ENCODE assay signal across 8 mouse cellular contexts in genomic region chr15:89197056-89197455, GRCm38 (mm10). TPM values are rescaled to one million over a fixed set of nuclear protein-coding genes. Genes with fewer than 3 reads are reported as not detected.
DNase-seq lines count a peak whose midpoint lies in the region; ATAC-seq and TF ChIP-seq lines count a peak whose summit lies in the region.

No protein-coding gene starts in this region.

- H3K27ac ChIP-seq in spleen, adult 2 months (ENCODE audit: insufficient read depth, low read length), result peak overlapping the region; percentile 50; the same call in 1 of the 2 replicates
- peak overlapping the region; percentile 79 for H3K27ac ChIP-seq in limb, embryonic 14.5 days (replicated peaks; ENCODE audit: low read depth, low read length)
- peak overlapping the region; percentile 99 for H3K27ac ChIP-seq in stomach, postnatal 0 days (replicated peaks)

- H3K4me1 ChIP-seq in spleen, adult 2 months (ENCODE audit: control insufficient read depth, insufficient read depth, insufficient read length), result peaks cover 7% of the 10 kb centered on the region; the same call in 1 of the 2 replicates
- H3K4me1 ChIP-seq in limb, embryonic 14.5 days (ENCODE audit: control insufficient read depth, insufficient read depth, low read length), result peaks cover 16% of the 10 kb centered on the region
- H3K4me1 ChIP-seq in stomach, postnatal 0 days (replicated peaks; ENCODE audit: control insufficient read depth, insufficient read depth), result 0 out of 2 replicates have a peak, but pooled peaks cover 6% of the 10 kb centered on the region

- peak overlapping the region; percentile 70 for H3K4me2 ChIP-seq in limb, embryonic 14.5 days (replicated peaks; ENCODE audit: low read depth, low read length, severe bottlenecking)
- peak overlapping the region; percentile 68 for H3K4me2 ChIP-seq in stomach, postnatal 0 days (replicated peaks; ENCODE audit: low read depth)

- no peaks in the 10 kb centered on the region for H3K36me3 ChIP-seq in spleen, adult 2 months (ENCODE audit: control insufficient read depth, insufficient read depth, low read length)
- no peaks in the 10 kb centered on the region for H3K36me3 ChIP-seq in limb, embryonic 14.5 days (ENCODE audit: control insufficient read depth, insufficient read depth, low read length)
- H3K36me3 ChIP-seq in stomach, postnatal 0 days (ENCODE audit: control insufficient read depth, insufficient read depth, low read length), result no peaks in the 10 kb centered on the region

- ATAC-seq in limb, embryonic 14.5 days (ENCODE audit: low FRiP score, low read depth), result no peak
- no peak for ATAC-seq in stomach, postnatal 0 days (ENCODE audit: low FRiP score, low TSS enrichment)

- no peak for TF ChIP-seq EP300 in stomach, postnatal 0 days (optimal IDR thresholded peaks at IDR 0.05)

- WGBS in spleen, adult 2 months, result 78% methylated on average over 15 of the region's 15 CpGs
- WGBS in limb, embryonic 14.5 days, result 72% methylated on average over 15 of the region's 15 CpGs
- WGBS in stomach, postnatal 0 days, result 65% methylated on average over 15 of the region's 15 CpGs

- no peak for TF ChIP-seq POLR2A in spleen, adult 2 months (IDR thresholded peaks at IDR 0.05; ENCODE audit: low read depth, low read length)
- TF ChIP-seq POLR2A in limb, embryonic 14.5 days (IDR thresholded peaks at IDR 0.05; ENCODE audit: borderline replicate concordance, extremely low read depth, insufficient read depth, insufficient read length), result no peak

- peak overlapping the region; percentile 48; the same call in 1 of the 2 replicates for H3K4me3 ChIP-seq in spleen, adult 2 months (ENCODE audit: extremely low read depth, insufficient read depth, insufficient read length)
- peak overlapping the region; percentile 88 for H3K4me3 ChIP-seq in limb, embryonic 14.5 days (replicated peaks; ENCODE audit: low read length)
- peak overlapping the region; percentile 95 for H3K4me3 ChIP-seq in stomach, postnatal 0 days (ENCODE audit: low read depth, low read length)

- no peaks in the 10 kb centered on the region for H3K9me3 ChIP-seq in limb, embryonic 14.5 days (ENCODE audit: control insufficient read depth, low read length)
- no peaks in the 10 kb centered on the region for H3K9me3 ChIP-seq in stomach, postnatal 0 days (ENCODE audit: control insufficient read depth, low read length)

- H3K9ac ChIP-seq in limb, embryonic 14.5 days (ENCODE audit: low read depth, low read length, severe bottlenecking), result peak overlapping the region; percentile 98
- H3K9ac ChIP-seq in stomach, postnatal 0 days (ENCODE audit: low read length), result peak overlapping the region; percentile 92; the same call in 1 of the 2 replicates

- no peak for TF ChIP-seq CTCF in spleen, adult 2 months (IDR thresholded peaks at IDR 0.05; ENCODE audit: extremely low read depth, insufficient read depth, insufficient read length, insufficient replicate concordance)
- no peak for TF ChIP-seq CTCF in stomach, postnatal 0 days (IDR thresholded peaks at IDR 0.05; ENCODE audit: low read depth)

- peak; percentile 35 to 38 for DNase-seq in cerebellum, postnatal 14 days
- DNase-seq in cerebellum, adult 11 months, result no peak
- DNase-seq in spleen, adult 2 months (ENCODE audit: low read depth in 1 of 2, low spot score in 2 of 2), result no peak
- DNase-seq in spleen, postnatal 14 days (ENCODE audit: low spot score in 2 of 2), result no peak
- no peak for DNase-seq in limb, embryonic 14.5 days (ENCODE audit: low spot score)
- no peak for DNase-seq in stomach, postnatal 0 days (ENCODE audit: low spot score)
- DNase-seq in right cerebral cortex, postnatal 25 days, result no peak
- DNase-seq in spleen, postnatal 10 days (ENCODE audit: low spot score in 2 of 2), result no peak

- no peaks in the 10 kb centered on the region for H3K27me3 ChIP-seq in spleen, adult 2 months (ENCODE audit: control insufficient read depth, insufficient read depth, low read length)
- no peaks in the 10 kb centered on the region for H3K27me3 ChIP-seq in limb, embryonic 14.5 days (ENCODE audit: control insufficient read depth, insufficient read depth, low read length)
- H3K27me3 ChIP-seq in stomach, postnatal 0 days (ENCODE audit: control insufficient read depth, insufficient read depth, low read length), result no peaks in the 10 kb centered on the region

RNA-seq across cellular contexts. Expression of gene Dennd6b, which starts 0.8 kb away (rescaled TPM):
- polyA plus RNA-seq in spleen, adult 2 months (2012; rRNA removed), result 25.2 and 30.8 TPM in 2 replicates
- 39.2 and 53.6 TPM in 2 replicates for polyA plus RNA-seq in limb, embryonic 14.5 days (2012; rRNA removed)
- 12.7 and 14.0 TPM in 2 replicates for polyA plus RNA-seq in limb, embryonic 14.5 days (2014; fragmentation: Nextera tagmentation; extraction: Ambion mirVana)
- polyA plus RNA-seq in stomach, postnatal 0 days (2015; fragmentation: Nextera tagmentation; extraction: Ambion mirVana), result 4.1 and 5.3 TPM in 2 replicates

RNA-seq across cellular contexts. Expression of gene Ppp6r2, which starts 14.3 kb away (rescaled TPM):
- polyA plus RNA-seq in spleen, adult 2 months (2012; rRNA removed), result 120 and 255 TPM in 2 replicates
- polyA plus RNA-seq in limb, embryonic 14.5 days (2012; rRNA removed), result 59.0 and 71.5 TPM in 2 replicates
- 28.3 and 31.7 TPM in 2 replicates for polyA plus RNA-seq in limb, embryonic 14.5 days (2014; fragmentation: Nextera tagmentation; extraction: Ambion mirVana)
- 16.2 and 17.2 TPM in 2 replicates for polyA plus RNA-seq in stomach, postnatal 0 days (2015; fragmentation: Nextera tagmentation; extraction: Ambion mirVana)

RNA-seq across cellular contexts. Expression of gene Plxnb2, which starts 16.5 kb away (rescaled TPM):
- polyA plus RNA-seq in spleen, adult 2 months (2012; rRNA removed), result 89.4 and 96.8 TPM in 2 replicates
- 212 and 268 TPM in 2 replicates for polyA plus RNA-seq in limb, embryonic 14.5 days (2012; rRNA removed)
- 170 and 183 TPM in 2 replicates for polyA plus RNA-seq in limb, embryonic 14.5 days (2014; fragmentation: Nextera tagmentation; extraction: Ambion mirVana)
- polyA plus RNA-seq in stomach, postnatal 0 days (2015; fragmentation: Nextera tagmentation; extraction: Ambion mirVana), result 75.2 and 85.9 TPM in 2 replicates

RNA-seq across cellular contexts. Expression of gene Mapk11, which starts 47.6 kb away (rescaled TPM):
- 29.0 and 35.1 TPM in 2 replicates for polyA plus RNA-seq in spleen, adult 2 months (2012; rRNA removed)
- 13.4 and 15.9 TPM in 2 replicates for polyA plus RNA-seq in limb, embryonic 14.5 days (2012; rRNA removed)
- polyA plus RNA-seq in limb, embryonic 14.5 days (2014; fragmentation: Nextera tagmentation; extraction: Ambion mirVana), result 7.0 and 7.3 TPM in 2 replicates
- polyA plus RNA-seq in stomach, postnatal 0 days (2015; fragmentation: Nextera tagmentation; extraction: Ambion mirVana), result 1.8 and 2.1 TPM in 2 replicates

RNA-seq across cellular contexts. Expression of gene Mapk12, which starts 56.6 kb away (rescaled TPM):
- polyA plus RNA-seq in spleen, adult 2 months (2012; rRNA removed), result 3.7 and 3.9 TPM in 2 replicates
- 13.7 and 14.9 TPM in 2 replicates for polyA plus RNA-seq in limb, embryonic 14.5 days (2012; rRNA removed)
- 5.0 and 8.3 TPM in 2 replicates for polyA plus RNA-seq in limb, embryonic 14.5 days (2014; fragmentation: Nextera tagmentation; extraction: Ambion mirVana)
- 3.1 and 3.2 TPM in 2 replicates for polyA plus RNA-seq in stomach, postnatal 0 days (2015; fragmentation: Nextera tagmentation; extraction: Ambion mirVana)

Comparison
In these comparisons a context has a peak if more than half of its experiments do, and no peak if none do; other contexts are left out.
1. DNase-seq: peak in cerebellum, postnatal 14 days (2 of 2); none in cerebellum, adult 11 months (single experiment), spleen, adult 2 months (0 of 2), spleen, postnatal 14 days (0 of 2), limb, embryonic 14.5 days (single experiment), stomach, postnatal 0 days (single experiment), right cerebral cortex, postnatal 25 days (single experiment) and spleen, postnatal 10 days (0 of 2).
2. Peak in every context shown above with its lines, with median percentiles within 50 percentile points of each other: H3K27ac ChIP-seq and H3K4me3 ChIP-seq.